Mouse (Mus musculus): ENCODE data around the gene Rab40c. TPM values are rescaled to one million over a fixed set of nuclear protein-coding genes. Genes with fewer than 3 reads are reported as not detected.

Gene Rab40c
- total RNA-seq, 2 experiments from 2014 or later: 15.1 to 17.2 TPM

GRCm38 (mm10) chr17:25907640-25908039 lies 11.9 kb downstream of the Rab40c start:
- DNase-seq (ENCODE audit: low spot score in 2 of 2): no peak

GRCm38 (mm10) chr17:25903061-25903460 lies 16.5 kb downstream of the Rab40c start:
- no peak for DNase-seq (ENCODE audit: low spot score in 2 of 2)

DNA sequence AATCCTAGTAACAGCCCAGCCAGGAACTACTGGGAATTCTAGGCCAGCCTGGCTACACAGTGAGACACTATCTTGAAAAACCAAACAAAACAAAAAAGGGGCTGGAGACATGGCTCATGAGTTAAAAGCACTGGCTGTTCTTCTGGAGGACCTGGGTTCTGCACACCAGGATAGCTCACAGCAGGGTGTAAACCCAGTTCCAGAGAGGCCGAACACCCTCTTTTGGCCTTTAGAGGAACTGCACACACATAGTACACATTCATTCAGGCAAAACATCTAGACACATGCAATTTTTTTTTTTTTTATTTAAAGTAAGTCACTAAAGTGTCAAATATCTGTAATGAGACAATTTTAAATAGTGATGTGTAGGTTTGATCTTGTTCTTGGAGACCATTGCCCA lies 19.3 kb downstream of the Rab40c start:
- no peak for DNase-seq (ENCODE audit: low spot score in 2 of 2)

- no peak for DNase-seq (ENCODE audit: low spot score in 2 of 2)
Observed at GRCm38 (mm10) chr17:25895891-25896290, 23.6 kb downstream of the Rab40c start.

GRCm38 (mm10) chr17:25895415-25895814 lies 24.1 kb downstream of the Rab40c start:
- no peak for DNase-seq (ENCODE audit: low spot score in 2 of 2)

DNA sequence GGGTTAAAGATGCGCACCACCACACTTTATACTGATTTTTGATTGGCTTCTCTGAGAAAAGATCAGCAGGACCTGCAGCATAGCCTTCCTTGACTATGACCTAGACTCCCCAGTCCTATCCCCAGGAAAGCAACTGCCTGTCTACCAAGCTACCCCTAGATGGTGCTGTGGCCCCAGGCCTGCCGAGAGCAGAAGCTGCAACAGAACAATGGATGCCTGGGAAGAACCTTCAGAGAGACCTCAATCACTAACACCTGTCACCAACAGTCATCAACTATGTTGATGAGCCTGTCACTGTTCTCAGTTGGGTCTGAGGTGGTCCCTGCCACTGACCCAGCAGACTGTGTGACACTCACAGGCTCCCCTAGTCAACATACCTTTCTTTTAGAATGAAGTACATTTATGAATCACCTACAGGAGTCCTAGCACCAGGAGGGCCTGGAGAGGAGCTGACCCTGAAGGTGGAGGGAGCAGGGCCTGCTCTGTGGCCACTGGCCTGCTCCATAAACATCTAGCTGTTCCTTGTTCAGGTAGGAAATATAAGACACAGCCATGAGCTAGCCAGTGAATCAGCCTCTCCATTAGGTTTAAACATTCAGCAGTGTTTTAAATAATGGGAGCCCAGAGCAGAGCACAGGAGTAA lies 25.4 kb downstream of the Rab40c start:
- DNase-seq (ENCODE audit: low spot score in 2 of 2): peak in 1 of 2 experiments; percentile 63

GRCm38 (mm10) chr17:25888837-25889236 lies 30.7 kb downstream of the Rab40c start:
- DNase-seq (ENCODE audit: low spot score in 2 of 2): no peak

GRCm38 (mm10) chr17:25887467-25887866 lies 32.1 kb downstream of the Rab40c start:
- DNase-seq (ENCODE audit: low spot score in 2 of 2): no peak

- no peak for DNase-seq (ENCODE audit: low spot score in 2 of 2)
Observed at GRCm38 (mm10) chr17:25886806-25887205, 32.7 kb downstream of the Rab40c start.

DNA sequence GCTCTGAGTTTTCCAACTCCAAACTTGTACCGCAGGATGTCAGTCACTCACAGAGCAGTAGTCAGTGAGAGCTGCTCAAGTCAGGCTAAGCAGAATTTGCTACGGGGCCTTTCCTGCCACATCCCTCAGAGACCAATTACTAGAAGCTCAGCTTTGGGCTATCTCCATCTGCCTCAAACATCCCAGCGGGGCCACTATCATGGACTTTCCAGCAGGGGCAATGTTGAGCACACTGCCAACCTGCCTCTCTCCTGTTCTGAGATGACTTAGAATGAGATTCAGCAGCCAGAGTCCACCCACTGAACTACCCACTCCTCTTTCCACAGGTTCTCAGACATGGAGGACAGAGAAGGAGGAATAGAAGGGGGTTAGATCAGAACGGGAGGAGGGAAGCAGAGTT lies 33.9 kb downstream of the Rab40c start:
- no peak for DNase-seq (ENCODE audit: low spot score in 2 of 2)

DNA sequence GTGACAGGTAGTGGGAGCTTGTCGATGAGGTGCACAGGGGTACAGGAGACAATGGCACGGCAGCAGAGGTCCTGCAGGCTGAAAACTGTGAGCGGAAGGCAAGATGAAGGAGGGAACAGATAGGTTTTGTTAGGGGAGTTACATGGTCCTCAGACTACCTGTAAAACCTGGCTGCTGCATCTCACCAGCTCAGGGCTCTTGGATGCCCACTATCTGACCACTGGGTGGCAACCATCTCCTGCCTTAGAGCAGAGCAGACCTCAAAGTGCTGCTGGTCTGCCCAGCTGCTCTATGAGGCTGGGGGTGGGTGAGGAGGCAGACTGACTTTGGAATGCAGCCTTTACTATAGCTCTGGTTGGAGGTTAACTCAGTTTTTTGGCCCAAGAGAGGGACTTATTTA lies 35.7 kb downstream of the Rab40c start:
- DNase-seq (ENCODE audit: low spot score in 2 of 2): no peak

- DNase-seq (ENCODE audit: low spot score in 2 of 2): no peak
Observed at GRCm38 (mm10) chr17:25883268-25883667, 36.3 kb downstream of the Rab40c start.

- DNase-seq (ENCODE audit: low spot score in 2 of 2): no peak
Observed at GRCm38 (mm10) chr17:25882306-25882705, 37.2 kb downstream of the Rab40c start.

DNA sequence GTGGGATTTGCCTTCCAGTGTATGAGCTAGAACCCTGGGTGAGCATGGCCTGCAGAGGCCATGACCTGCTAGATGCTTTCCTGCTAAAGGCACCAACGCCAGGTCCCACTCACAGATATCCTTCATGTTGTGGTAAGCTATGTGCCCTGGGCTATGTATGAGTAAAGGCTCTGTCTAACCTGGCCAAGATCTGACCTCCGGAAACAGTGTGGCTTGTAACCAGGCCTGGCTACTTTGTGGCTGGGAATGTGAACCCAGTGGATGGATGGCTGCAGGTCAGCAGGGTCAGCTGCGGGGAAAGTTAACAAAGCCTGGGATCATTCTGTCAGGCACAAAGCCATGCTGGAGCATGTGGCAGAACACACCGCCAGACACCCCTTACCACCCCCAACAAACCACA lies 37.8 kb downstream of the Rab40c start:
- no peak for DNase-seq (ENCODE audit: low spot score in 2 of 2)

- no peak for DNase-seq (ENCODE audit: low spot score in 2 of 2)
Observed at GRCm38 (mm10) chr17:25880913-25881641, 38.5 kb downstream of the Rab40c start.

- DNase-seq (ENCODE audit: low spot score in 2 of 2): no peak
Observed at GRCm38 (mm10) chr17:25880196-25880910, 39.2 kb downstream of the Rab40c start, which contains the start of gene Wfikkn1. Gene Wfikkn1 (minus strand): TSS chr17:25880858.

- no peak for DNase-seq (ENCODE audit: low spot score in 2 of 2)
Observed at GRCm38 (mm10) chr17:25879750-25880149, 39.8 kb downstream of the Rab40c start.

- DNase-seq (ENCODE audit: low spot score in 2 of 2): no peak
Observed at GRCm38 (mm10) chr17:25879261-25879660, 40.3 kb downstream of the Rab40c start.

GRCm38 (mm10) chr17:25878611-25879180 lies 40.8 kb downstream of the Rab40c start:
- no peak for DNase-seq (ENCODE audit: low spot score in 2 of 2)

GRCm38 (mm10) chr17:25877741-25878610 lies 41.6 kb downstream of the Rab40c start:
- no peak for DNase-seq (ENCODE audit: low spot score in 2 of 2)

DNA sequence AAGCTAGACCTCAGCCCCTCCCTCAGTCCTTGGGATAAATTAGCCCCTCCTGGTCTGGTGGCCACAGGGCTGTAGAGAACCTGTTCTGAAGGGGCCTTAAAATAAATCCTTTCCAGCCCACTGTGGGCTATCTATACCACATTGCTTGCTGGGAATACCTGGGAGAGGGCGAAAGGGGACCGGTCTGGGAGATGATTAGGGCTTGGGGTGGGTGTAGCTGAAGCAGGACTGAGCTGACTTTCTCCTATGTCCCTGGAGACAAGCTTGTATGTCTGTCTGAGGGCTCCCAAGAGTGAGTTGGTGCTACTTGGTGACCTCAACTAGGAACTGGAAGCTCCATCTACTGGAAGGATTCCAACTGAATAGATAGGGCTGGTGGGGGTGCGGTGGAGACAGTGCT lies 42.5 kb downstream of the Rab40c start:
- no peak for DNase-seq (ENCODE audit: low spot score in 2 of 2)
